Mouse (Mus musculus) spleen, postnatal 14 days (tissue): ENCODE data around the gene Pcnx.

Experiments used
- DNase-seq, 2 experiments: peaks; one replicate each; pipeline ENCODE4 v3.0.0; 2021 to 2022; ENCODE audit warnings: low spot score in 2 of 2

Gene Pcnx

GRCm38 (mm10) chr12:81859351-81860307 lies at the start of gene Pcnx:
TSS of gene Pcnx (plus strand) at chr12:81860023.
- peak; percentile 64 to 84 for DNase-seq

- DNase-seq = no peak
Observed at GRCm38 (mm10) chr12:81810417-81810816, 49.4 kb upstream of the Pcnx start.

GRCm38 (mm10) chr12:81814742-81815141 lies 45.1 kb upstream of the Pcnx start:
- no peak for DNase-seq

GRCm38 (mm10) chr12:81816330-81817125 lies 43.3 kb upstream of the Pcnx start:
- DNase-seq = no peak

GRCm38 (mm10) chr12:81817126-81817505 lies 42.7 kb upstream of the Pcnx start:
- DNase-seq = no peak

GRCm38 (mm10) chr12:81820700-81821099 lies 39.1 kb upstream of the Pcnx start:
- DNase-seq = no peak

GRCm38 (mm10) chr12:81822176-81822575 lies 37.6 kb upstream of the Pcnx start:
- no peak for DNase-seq

GRCm38 (mm10) chr12:81822778-81823480 lies 36.9 kb upstream of the Pcnx start:
- no peak for DNase-seq

- DNase-seq = no peak
Observed at GRCm38 (mm10) chr12:81828355-81828754, 31.5 kb upstream of the Pcnx start.

- DNase-seq = no peak
Observed at GRCm38 (mm10) chr12:81832039-81832738, 27.6 kb upstream of the Pcnx start.

- DNase-seq = no peak
Observed at GRCm38 (mm10) chr12:81833094-81833493, 26.7 kb upstream of the Pcnx start.

GRCm38 (mm10) chr12:81836162-81836561 lies 23.7 kb upstream of the Pcnx start:
- DNase-seq = no peak

GRCm38 (mm10) chr12:81837463-81837862 lies 22.4 kb upstream of the Pcnx start:
- DNase-seq = no peak

GRCm38 (mm10) chr12:81839663-81840062 lies 20.2 kb upstream of the Pcnx start:
- no peak for DNase-seq

- no peak for DNase-seq
Observed at GRCm38 (mm10) chr12:81841046-81841445, 18.8 kb upstream of the Pcnx start.

GRCm38 (mm10) chr12:81843501-81843900 lies 16.3 kb upstream of the Pcnx start:
- no peak for DNase-seq

- no peak for DNase-seq
Observed at GRCm38 (mm10) chr12:81844572-81844971, 15.3 kb upstream of the Pcnx start.

- no peak for DNase-seq
Observed at GRCm38 (mm10) chr12:81844981-81845380, 14.8 kb upstream of the Pcnx start.

- no peak for DNase-seq
Observed at GRCm38 (mm10) chr12:81849629-81850028, 10.2 kb upstream of the Pcnx start.

GRCm38 (mm10) chr12:81852551-81852950 lies 7.3 kb upstream of the Pcnx start:
- no peak for DNase-seq

GRCm38 (mm10) chr12:81852977-81853376 lies 6.8 kb upstream of the Pcnx start:
- DNase-seq = no peak
